Mouse (Mus musculus): ENCODE measurements at regions not wholly inside any gene's neighbourhood (a gene's known extent, or its start where the extent isn't known, plus 50 kb on each side); places are given as distances from the start of the nearest gene placed in this dataset.

- ATAC-seq = no peak
These were observed 55.6 kb downstream of the Irf2bp2 start for GRCm38 (mm10) chr8:126538136-126538535.

GRCm38 (mm10) chr8:126536928-126537618 is 56.7 kb downstream of the Irf2bp2 start:
- no peak for ATAC-seq

GRCm38 (mm10) chr8:126536132-126536927 is 57.5 kb downstream of the Irf2bp2 start:
- ATAC-seq = peak; percentile 83

- ATAC-seq = no peak
These were observed 57.6 kb upstream of the Tarbp1 start for GRCm38 (mm10) chr8:126532284-126532974.

GRCm38 (mm10) chr8:126531459-126531858 is 56.6 kb upstream of the Tarbp1 start:
- ATAC-seq = no peak

GRCm38 (mm10) chr8:126529409-126529808 is 54.5 kb upstream of the Tarbp1 start:
- no peak for ATAC-seq

GRCm38 (mm10) chr8:126528434-126529080 is 53.7 kb upstream of the Tarbp1 start:
- ATAC-seq = no peak

- ATAC-seq = no peak
These were observed 52.2 kb upstream of the Tarbp1 start for GRCm38 (mm10) chr8:126526864-126527571.

- ATAC-seq = no peak
These were observed 50.7 kb upstream of the Tarbp1 start for GRCm38 (mm10) chr8:126525575-126525974.

Data from CD4-positive, CD25-positive, alpha-beta regulatory T cell, adult 4 months (primary cell).